Mouse (Mus musculus): ENCODE measurements around the gene Fip1l1. TPM values are rescaled to one million over a fixed set of nuclear protein-coding genes. Genes with fewer than 3 reads are reported as not detected.

Gene Fip1l1
- total and polyA plus RNA-seq, 3 experiments = 72.0 to 171 (median 83.1) TPM

DNA sequence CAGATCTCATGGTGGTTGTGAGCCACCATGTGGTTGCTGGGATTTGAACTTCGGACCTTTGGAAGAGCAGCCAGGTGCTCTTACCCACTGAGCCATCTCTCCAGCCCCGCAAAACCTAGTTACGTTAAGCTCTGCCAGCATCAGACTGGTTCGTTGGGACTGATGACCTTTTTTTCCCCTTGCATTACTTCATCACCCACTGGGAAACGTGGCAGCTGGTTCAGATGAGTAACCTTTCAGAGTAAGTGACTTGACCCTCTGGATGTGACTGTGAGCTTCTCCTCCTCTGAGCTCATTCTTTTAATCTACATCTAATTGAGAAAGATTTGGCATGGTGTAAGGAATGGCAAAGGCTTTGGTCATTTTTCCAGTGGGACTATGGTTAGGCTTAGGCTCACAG, 64.8 kb downstream of the Fip1l1 start:
- H3K9ac ChIP-seq (ENCODE audit: insufficient read depth, low read depth) = no peak overlapping the region
- no peaks in the 10 kb centered on the region for H3K27me3 ChIP-seq (replicated peaks)
- H3K79me2 ChIP-seq (replicated peaks; ENCODE audit: control insufficient read depth, extremely low read depth, insufficient read depth, poor library complexity, severe bottlenecking) = no peaks in the 10 kb centered on the region
- no peak overlapping the region for H3K4me3 ChIP-seq (replicated peaks in 1 of 3; ENCODE audit: low read depth in 2 of 3, low read length in 2 of 3, poor library complexity in 1 of 3)
- no peak for TF ChIP-seq NELFE (IDR thresholded peaks at IDR 0.05; ENCODE audit: low read depth, low read length)
- no peak for TF ChIP-seq KAT2A (IDR thresholded peaks at IDR 0.05; ENCODE audit: insufficient replicate concordance, low read length)
- TF ChIP-seq MAFK (IDR thresholded peaks at IDR 0.05; ENCODE audit: insufficient replicate concordance, low read length) = no peak
- no peak for TF ChIP-seq POLR2AphosphoS2 (IDR thresholded peaks at IDR 0.05; ENCODE audit: low read depth, low read length)
- no peak for TF ChIP-seq ZNF384 (IDR thresholded peaks at IDR 0.05; ENCODE audit: low read depth, low read length)
- TF ChIP-seq E2F4 (IDR thresholded peaks at IDR 0.05; ENCODE audit: insufficient replicate concordance, low read depth, low read length) = no peak
- TF ChIP-seq CTCF (conservative IDR thresholded peaks at IDR 0.05 in 1 of 2, IDR thresholded peaks at IDR 0.05 in 1 of 2; ENCODE audit: low read depth in 2 of 2, low read length in 2 of 2) = no peak
- no peak for TF ChIP-seq ETS1 (conservative IDR thresholded peaks at IDR 0.05; ENCODE audit: low read depth, low read length)
- TF ChIP-seq RCOR1 (conservative IDR thresholded peaks at IDR 0.05; ENCODE audit: low read depth, low read length) = no peak
- TF ChIP-seq MAX (IDR thresholded peaks at IDR 0.05; ENCODE audit: low read length) = no peak
- no peak for TF ChIP-seq SMC3 (IDR thresholded peaks at IDR 0.05; ENCODE audit: low read depth, low read length)
- no peak for TF ChIP-seq SIN3A (IDR thresholded peaks at IDR 0.05; ENCODE audit: low read length)
- no peak for TF ChIP-seq JUND (conservative IDR thresholded peaks at IDR 0.05; ENCODE audit: low read depth, low read length)
- no peak overlapping the region for H3K27ac ChIP-seq (ENCODE audit: insufficient read depth, low read depth)
- dilution Hi-C loops (cut with MboI; ENCODE audit: extremely low pct_ligation_motif_present, extremely low pct_unique_long_range_greater_than_20kb, low sequenced_read_pairs) (no loop called here), in situ Hi-C loops (cut with MboI; ENCODE audit: low pct_ligation_motif_present, low pct_unique_long_range_greater_than_20kb, low sequenced_read_pairs) (no loop called here)
- no peak overlapping the region for H3K4me2 ChIP-seq (ENCODE audit: insufficient read depth, low read depth, poor library complexity, severe bottlenecking)
- no peaks in the 10 kb centered on the region for H3K9me3 ChIP-seq (replicated peaks; ENCODE audit: low read length)
- DNase-seq (ENCODE audit: extremely low read depth) = no peak
- H3K36me3 ChIP-seq (replicated peaks in 1 of 2; ENCODE audit: control insufficient read depth in 1 of 2, insufficient read depth in 1 of 2, low read length in 1 of 2) = peaks cover 27 to 47% of the 10 kb centered on the region in 2 experiments
- H3K4me1 ChIP-seq (ENCODE audit: control insufficient read depth in 1 of 2, insufficient read depth in 2 of 2) = no peaks in the 10 kb centered on the region

DNA sequence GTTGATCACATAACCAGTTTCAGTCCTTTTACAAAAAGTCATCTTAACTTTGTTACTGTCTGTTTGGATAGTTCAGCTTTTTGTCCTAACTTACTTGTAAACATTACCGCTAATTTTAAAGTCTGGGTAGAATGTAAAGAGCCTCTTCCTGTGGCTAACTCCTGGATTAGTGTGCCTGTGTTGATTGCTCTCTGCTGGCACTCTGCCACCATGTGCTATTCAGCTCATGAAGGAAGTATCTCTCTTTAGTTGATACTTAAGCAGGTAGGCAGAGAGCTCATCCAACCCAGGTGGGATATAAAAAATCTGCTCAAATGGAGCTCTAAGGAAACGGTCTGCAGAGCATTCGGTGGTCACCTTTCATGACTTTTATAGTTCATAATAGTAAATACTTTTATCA, 65.9 kb downstream of the Fip1l1 start:
- Histone ChIP-seq H3K9me3 (replicated peaks; ENCODE audit: low read length) (no peaks in the 10 kb centered on the region), H3K4me1 (ENCODE audit: control insufficient read depth in 1 of 2, insufficient read depth in 2 of 2) (no peaks in the 10 kb centered on the region), H3K4me3 (replicated peaks in 1 of 3; ENCODE audit: low read depth in 2 of 3, low read length in 2 of 3, poor library complexity in 1 of 3) (no peak overlapping the region), H3K36me3 (replicated peaks in 1 of 2; ENCODE audit: control insufficient read depth in 1 of 2, insufficient read depth in 1 of 2, low read length in 1 of 2) (peaks cover 21 to 36% of the 10 kb centered on the region in 2 experiments), H3K4me2 (ENCODE audit: insufficient read depth, low read depth, poor library complexity, severe bottlenecking) (no peak overlapping the region), H3K27me3 (replicated peaks) (no peaks in the 10 kb centered on the region), H3K27ac (ENCODE audit: insufficient read depth, low read depth) (no peak overlapping the region), H3K79me2 (replicated peaks; ENCODE audit: control insufficient read depth, extremely low read depth, insufficient read depth, poor library complexity, severe bottlenecking) (no peaks in the 10 kb centered on the region), H3K9ac (ENCODE audit: insufficient read depth, low read depth) (no peak overlapping the region)
- no peak for DNase-seq (ENCODE audit: extremely low read depth)
- TF ChIP-seq EP300 (IDR thresholded peaks at IDR 0.05; ENCODE audit: low read length) = no peak
- no peak for TF ChIP-seq JUND (conservative IDR thresholded peaks at IDR 0.05; ENCODE audit: low read depth, low read length)
- no peak for TF ChIP-seq POLR2AphosphoS2 (IDR thresholded peaks at IDR 0.05; ENCODE audit: low read depth, low read length)
- no peak for TF ChIP-seq SMC3 (IDR thresholded peaks at IDR 0.05; ENCODE audit: low read depth, low read length)
- TF ChIP-seq USF2 (conservative IDR thresholded peaks at IDR 0.05; ENCODE audit: low read depth, low read length) = no peak
- no peak for TF ChIP-seq NELFE (IDR thresholded peaks at IDR 0.05; ENCODE audit: low read depth, low read length)
- no peak for TF ChIP-seq MXI1 (IDR thresholded peaks at IDR 0.05; ENCODE audit: low read depth, low read length)
- no peak for TF ChIP-seq CHD1 (IDR thresholded peaks at IDR 0.05; ENCODE audit: low read depth, low read length)
- TF ChIP-seq CHD2 (IDR thresholded peaks at IDR 0.05; ENCODE audit: low read length) = no peak
- TF ChIP-seq E2F4 (IDR thresholded peaks at IDR 0.05; ENCODE audit: insufficient replicate concordance, low read depth, low read length) = no peak
- TF ChIP-seq JUN (IDR thresholded peaks at IDR 0.05; ENCODE audit: insufficient read depth, low read depth, low read length) = no peak
- TF ChIP-seq MAFK (IDR thresholded peaks at IDR 0.05; ENCODE audit: insufficient replicate concordance, low read length) = no peak
- TF ChIP-seq ETS1 (conservative IDR thresholded peaks at IDR 0.05; ENCODE audit: low read depth, low read length) = no peak
- TF ChIP-seq RCOR1 (conservative IDR thresholded peaks at IDR 0.05; ENCODE audit: low read depth, low read length) = no peak
- in situ Hi-C loops (cut with MboI; ENCODE audit: low pct_ligation_motif_present, low pct_unique_long_range_greater_than_20kb, low sequenced_read_pairs) (no loop called here), dilution Hi-C loops (cut with MboI; ENCODE audit: extremely low pct_ligation_motif_present, extremely low pct_unique_long_range_greater_than_20kb, low sequenced_read_pairs) (no loop called here)
